Mouse (Mus musculus) right cerebral cortex, postnatal 36 days (tissue): ENCODE results near the gene Gm10961.
A peak's percentile ranks its signal among the peaks of the same experiment; 100 is the strongest.

Experiments
- DNase-seq, 2 experiments: peaks; one replicate each; pipeline ENCODE4 v3.0.0; 2022; ENCODE audit warnings: low spot score in 2 of 2, mixed read lengths in 1 of 2

Gm10961 gene

GRCm38 (mm10) chr3:107656888-107657287 lies 25.8 kb downstream of the Gm10961 start:
- DNase-seq = no peak

GRCm38 (mm10) chr3:107659000-107659399 lies 27.9 kb downstream of the Gm10961 start:
- no peak for DNase-seq

GRCm38 (mm10) chr3:107664641-107665040 lies 33.5 kb downstream of the Gm10961 start:
- no peak for DNase-seq

GRCm38 (mm10) chr3:107667426-107667825 lies 36.3 kb downstream of the Gm10961 start:
- no peak for DNase-seq

- DNase-seq = no peak
Observed at GRCm38 (mm10) chr3:107668786-107669185, 37.7 kb downstream of the Gm10961 start.

GRCm38 (mm10) chr3:107670500-107670899 lies 39.4 kb downstream of the Gm10961 start:
- no peak for DNase-seq

GRCm38 (mm10) chr3:107671509-107671908 lies 40.4 kb downstream of the Gm10961 start:
- no peak for DNase-seq

- peak; percentile 67 to 82 for DNase-seq
Observed at GRCm38 (mm10) chr3:107680790-107681576, 49.9 kb downstream of the Gm10961 start.
